Mouse (Mus musculus): Measurements from ENCODE around the gene Slc17a8. TPM values are rescaled to one million over a fixed set of nuclear protein-coding genes. Genes with fewer than 3 reads are reported as not detected.
"Not testable (repeated sequence)": the region's sequence is repeated elsewhere in the genome, so short reads cannot be mapped to it uniquely, and the experiment has no call there.

Gene Slc17a8
- polyA plus RNA-seq, 1 experiment from 2014 or later, result 0.14 TPM

- DNase-seq (ENCODE audit: low spot score), result no peak
These were observed 28.3 kb downstream of the Slc17a8 start for GRCm38 (mm10) chr10:89592797-89593196.

- no peak for DNase-seq (ENCODE audit: low spot score)
These were observed 31.2 kb downstream of the Slc17a8 start for GRCm38 (mm10) chr10:89589877-89590276.

GRCm38 (mm10) chr10:89588708-89589107 is 32.3 kb downstream of the Slc17a8 start:
- DNase-seq (ENCODE audit: low spot score), result no peak

GRCm38 (mm10) chr10:89584709-89585108 is 36.3 kb downstream of the Slc17a8 start:
- DNase-seq (ENCODE audit: low spot score), result no peak

- no peak for DNase-seq (ENCODE audit: low spot score)
These were observed 42.3 kb downstream of the Slc17a8 start for GRCm38 (mm10) chr10:89578801-89579200.

- DNase-seq (ENCODE audit: low spot score), result no peak
These were observed 43.4 kb downstream of the Slc17a8 start for GRCm38 (mm10) chr10:89577666-89578065.

- DNase-seq (ENCODE audit: low spot score), result no peak
These were observed 47.6 kb downstream of the Slc17a8 start for GRCm38 (mm10) chr10:89573421-89573820.

GRCm38 (mm10) chr10:89572946-89573345 is 48.1 kb downstream of the Slc17a8 start:
- DNase-seq (ENCODE audit: low spot score), result no peak

GRCm38 (mm10) chr10:89567391-89567790 is 53.7 kb downstream of the Slc17a8 start:
- DNase-seq (ENCODE audit: low spot score), result no peak

GRCm38 (mm10) chr10:89565301-89566022 is 55.6 kb downstream of the Slc17a8 start:
- no peak for DNase-seq (ENCODE audit: low spot score)

- no peak for DNase-seq (ENCODE audit: low spot score)
These were observed 58.9 kb downstream of the Slc17a8 start for GRCm38 (mm10) chr10:89562113-89562512.

- no peak for DNase-seq (ENCODE audit: low spot score)
These were observed 61.7 kb downstream of the Slc17a8 start for GRCm38 (mm10) chr10:89559351-89559750.

- DNase-seq (ENCODE audit: low spot score), result not testable (repeated sequence)
These were observed 66.2 kb downstream of the Slc17a8 start for GRCm38 (mm10) chr10:89554885-89555284.

- DNase-seq (ENCODE audit: low spot score), result not testable (repeated sequence)
These were observed 67.2 kb downstream of the Slc17a8 start for GRCm38 (mm10) chr10:89553855-89554254.

- no peak for DNase-seq (ENCODE audit: low spot score)
These were observed 68.0 kb downstream of the Slc17a8 start for GRCm38 (mm10) chr10:89553015-89553414.

- DNase-seq (ENCODE audit: low spot score), result no peak
These were observed 69.4 kb downstream of the Slc17a8 start for GRCm38 (mm10) chr10:89551657-89552056.

GRCm38 (mm10) chr10:89548028-89548427 is 73.0 kb downstream of the Slc17a8 start:
- DNase-seq (ENCODE audit: low spot score), result no peak

- no peak for DNase-seq (ENCODE audit: low spot score)
These were observed 74.1 kb downstream of the Slc17a8 start for GRCm38 (mm10) chr10:89546989-89547388.

GRCm38 (mm10) chr10:89543867-89544266 is 77.2 kb downstream of the Slc17a8 start:
- DNase-seq (ENCODE audit: low spot score), result no peak

GRCm38 (mm10) chr10:89542321-89542720 is 78.7 kb downstream of the Slc17a8 start:
- no peak for DNase-seq (ENCODE audit: low spot score)

GRCm38 (mm10) chr10:89532929-89533727 is 87.9 kb downstream of the Slc17a8 start, which contains the start of gene Nr1h4:
Nr1h4 (minus strand) TSS chr10:89533585.
- no peak for DNase-seq (ENCODE audit: low spot score)

- DNase-seq (ENCODE audit: low spot score), result no peak
These were observed 88.6 kb downstream of the Slc17a8 start for GRCm38 (mm10) chr10:89532451-89532850.

All from thymus, postnatal 0 days (tissue).